Mouse (Mus musculus) adrenal gland, adult 2 months (tissue): ENCODE data around the gene Gm42957. TPM values are rescaled to one million over a fixed set of nuclear protein-coding genes. Genes with fewer than 3 reads are reported as not detected.
"Not testable (repeated sequence)": the region's sequence is repeated elsewhere in the genome, so short reads cannot be mapped to it uniquely, and the experiment has no call there.

Experiments used
- DNase-seq: peaks from one replicate; pipeline ENCODE4 v3.0.0; 2021
- long read RNA-seq: library from polyadenylated mRNA; stranded (forward); transcript quantifications from one replicate; pipeline ENCODE4 v2.0.0, GENCODE M21; 2021
- polyA plus RNA-seq: library from polyadenylated mRNA; depleted of rRNA; stranded (reverse); fragments of >200 nt; gene quantifications from 2 replicates; pipeline ENCODE4 v1.2.3, GENCODE M21; 2012; rRNA removed
- total RNA-seq, 2 experiments: library from RNA; stranded (reverse); gene quantifications; 2 replicates each; pipeline ENCODE4 v1.2.3; 2021

Gm42957 gene
- total RNA-seq = under 1 TPM; 0.21 to 0.35 TPM
- polyA plus RNA-seq = 0.02 TPM in 1 of 2 replicates, not detected in the other
- long read RNA-seq, partial matches to known transcripts = 0 of 3 reads
- long read RNA-seq, other reads (novel, unspliced or antisense) = 3 of 3 reads

GRCm38 (mm10) chr3:96634928-96635879 is at the start of gene Gm42957, which contains the start of gene Pex11b:
Gm42957 (plus strand) TSS chr3:96635474.
Pex11b (plus strand) TSS chr3:96635376.
- DNase-seq = peak; percentile 97

- DNase-seq = no peak
Measured at GRCm38 (mm10) chr3:96590657-96591056, 44.6 kb upstream of the Gm42957 start.

- DNase-seq = no peak
Measured at GRCm38 (mm10) chr3:96593374-96593773, 41.9 kb upstream of the Gm42957 start.

GRCm38 (mm10) chr3:96593790-96594560 is 41.3 kb upstream of the Gm42957 start, which contains the start of gene Polr3gl:
Polr3gl (minus strand) TSS chr3:96594181.
- DNase-seq = peak; percentile 97

- no peak for DNase-seq
Measured at GRCm38 (mm10) chr3:96594851-96595250, 40.4 kb upstream of the Gm42957 start.

GRCm38 (mm10) chr3:96595661-96596060 is 39.6 kb upstream of the Gm42957 start:
- no peak for DNase-seq

GRCm38 (mm10) chr3:96596228-96596707 is 39.0 kb upstream of the Gm42957 start, which contains the start of gene Ankrd34a:
Ankrd34a (plus strand) TSS chr3:96596636.
- DNase-seq = peak; percentile 74

GRCm38 (mm10) chr3:96596855-96597254 is 38.4 kb upstream of the Gm42957 start:
- no peak for DNase-seq

GRCm38 (mm10) chr3:96597435-96597891 is 37.8 kb upstream of the Gm42957 start:
- DNase-seq = peak; percentile 62

GRCm38 (mm10) chr3:96598156-96599068 is 36.9 kb upstream of the Gm42957 start:
- peak; percentile 89 for DNase-seq

- no peak for DNase-seq
Measured at GRCm38 (mm10) chr3:96599069-96599393, 36.2 kb upstream of the Gm42957 start.

- no peak for DNase-seq
Measured at GRCm38 (mm10) chr3:96599411-96599810, 35.9 kb upstream of the Gm42957 start.

- peak; percentile 98 for DNase-seq
Measured at GRCm38 (mm10) chr3:96600639-96601250, 34.5 kb upstream of the Gm42957 start, which contains the start of gene Lix1l. Lix1l (plus strand) TSS chr3:96601149.

GRCm38 (mm10) chr3:96601251-96601787 is 34.0 kb upstream of the Gm42957 start:
- DNase-seq = peak; percentile 88

GRCm38 (mm10) chr3:96601941-96602703 is 33.2 kb upstream of the Gm42957 start:
- peak; percentile 74 for DNase-seq

- DNase-seq = no peak
Measured at GRCm38 (mm10) chr3:96602704-96603084, 32.6 kb upstream of the Gm42957 start.

- DNase-seq = peak; percentile 48
Measured at GRCm38 (mm10) chr3:96603311-96603710, 32.0 kb upstream of the Gm42957 start.

- DNase-seq = not testable (repeated sequence)
Measured at GRCm38 (mm10) chr3:96606007-96606406, 29.3 kb upstream of the Gm42957 start.

- DNase-seq = no peak
Measured at GRCm38 (mm10) chr3:96606618-96607017, 28.7 kb upstream of the Gm42957 start.
